Mouse (Mus musculus) bone marrow, adult 2 months (tissue): Measurements from ENCODE around the gene Cntfr.
"Not testable (repeated sequence)": the region's sequence is repeated elsewhere in the genome, so short reads cannot be mapped to it uniquely, and the experiment has no call there.

ENCODE experiments used
- CTCF ChIP-seq: fragments of 200-500 bp; IDR thresholded peaks from 2 replicates; pipeline ENCODE4 v1.5.1; 2011; ENCODE audit warnings: low read length, control low read depth; ENCODE audit not compliant: control insufficient read depth, insufficient read depth
- POLR2A ChIP-seq: fragments of 200-500 bp; IDR thresholded peaks from 2 replicates; pipeline ENCODE4 v1.6.1; 2011; ENCODE audit warnings: low read depth, mild to moderate bottlenecking, control low read depth, low read length, borderline replicate concordance; ENCODE audit not compliant: control insufficient read depth

DNA sequence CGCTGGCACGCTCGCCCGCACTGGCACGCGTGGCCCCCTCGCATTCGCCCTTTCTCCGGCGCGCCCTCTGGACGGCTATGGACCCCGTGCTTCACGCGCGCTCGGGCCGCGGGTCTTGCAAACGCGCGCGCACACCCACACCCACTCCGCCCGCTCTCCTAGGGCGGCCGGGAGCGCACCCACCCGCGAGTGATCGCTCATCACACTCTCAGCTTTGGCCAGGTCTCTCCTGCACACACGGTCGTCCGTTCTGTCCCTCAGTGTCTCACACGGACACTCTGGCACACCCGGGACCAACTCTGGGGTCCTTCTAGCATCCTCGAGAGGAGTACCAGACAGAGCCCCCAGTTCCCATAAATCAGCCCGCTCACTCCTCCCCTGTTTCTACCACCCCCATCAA, 1.1 kb downstream of the Cntfr start:
- not testable (repeated sequence) for TF ChIP-seq CTCF, POLR2A
